Mouse (Mus musculus) erythroblast, embryonic 14.5 days (primary cell): ENCODE results near the gene Zdhhc13.

Experiments
- GATA1 ChIP-seq: IDR thresholded peaks from 2 replicates; pipeline ENCODE4 v1.6.1; 2012; ENCODE audit warnings: low read length, inconsistent platforms, mixed read lengths
- TAL1 ChIP-seq: IDR thresholded peaks from 3 replicates; pipeline ENCODE4 v1.6.1; 2012; ENCODE audit warnings: low read length, inconsistent platforms, mixed read lengths

GRCm38 (mm10) chr7:48756306-48756931, 32.4 kb upstream of the Zdhhc13 start:
- TF ChIP-seq GATA1 (no peak), TAL1 (no peak)
